Mouse (Mus musculus): Measurements from ENCODE around the gene Pithd1. TPM values are rescaled to one million over a fixed set of nuclear protein-coding genes. Genes with fewer than 3 reads are reported as not detected.

Pithd1 gene
- polyA plus RNA-seq, 1 experiment, result 56.1 TPM

GRCm38 (mm10) chr4:135961709-135962108 lies 25.4 kb downstream of the Pithd1 start:
- no peaks in the 10 kb centered on the region for H3K36me3 ChIP-seq (ENCODE audit: control insufficient read depth, insufficient read depth, low read length)
- H3K27ac ChIP-seq (ENCODE audit: control insufficient read depth, insufficient read depth, low read depth, low read length), result no peak overlapping the region
- TF ChIP-seq CTCF (IDR thresholded peaks at IDR 0.05; ENCODE audit: control insufficient read depth, insufficient read depth, insufficient replicate concordance, low read depth, low read length) (no peak), POLR2A (IDR thresholded peaks at IDR 0.05; ENCODE audit: control insufficient read depth, low read depth, low read length) (no peak)
- no peaks in the 10 kb centered on the region for H3K27me3 ChIP-seq (ENCODE audit: control insufficient read depth, insufficient read depth, low read length)
- no peak overlapping the region for H3K4me3 ChIP-seq (ENCODE audit: control insufficient read depth, low read depth, low read length)
- H3K4me1 ChIP-seq (ENCODE audit: control insufficient read depth, insufficient read depth, low read length), result peaks cover 9% of the 10 kb centered on the region

GRCm38 (mm10) chr4:135960717-135961116 lies 26.3 kb downstream of the Pithd1 start:
- no peak overlapping the region for H3K27ac ChIP-seq (ENCODE audit: control insufficient read depth, insufficient read depth, low read depth, low read length)
- H3K36me3 ChIP-seq (ENCODE audit: control insufficient read depth, insufficient read depth, low read length), result no peaks in the 10 kb centered on the region
- H3K4me3 ChIP-seq (ENCODE audit: control insufficient read depth, low read depth, low read length), result no peak overlapping the region
- no peaks in the 10 kb centered on the region for H3K27me3 ChIP-seq (ENCODE audit: control insufficient read depth, insufficient read depth, low read length)
- peaks cover 9% of the 10 kb centered on the region for H3K4me1 ChIP-seq (ENCODE audit: control insufficient read depth, insufficient read depth, low read length)
- TF ChIP-seq POLR2A (IDR thresholded peaks at IDR 0.05; ENCODE audit: control insufficient read depth, low read depth, low read length) (no peak), CTCF (IDR thresholded peaks at IDR 0.05; ENCODE audit: control insufficient read depth, insufficient read depth, insufficient replicate concordance, low read depth, low read length) (peak; percentile 96; the same call in 1 of the 2 replicates)

GRCm38 (mm10) chr4:135958354-135958753 lies 28.7 kb downstream of the Pithd1 start:
- H3K36me3 ChIP-seq (ENCODE audit: control insufficient read depth, insufficient read depth, low read length), result no peaks in the 10 kb centered on the region
- H3K27me3 ChIP-seq (ENCODE audit: control insufficient read depth, insufficient read depth, low read length), result no peaks in the 10 kb centered on the region
- H3K4me1 ChIP-seq (ENCODE audit: control insufficient read depth, insufficient read depth, low read length), result no peaks in the 10 kb centered on the region
- no peak overlapping the region for H3K4me3 ChIP-seq (ENCODE audit: control insufficient read depth, low read depth, low read length)
- no peak for TF ChIP-seq CTCF (IDR thresholded peaks at IDR 0.05; ENCODE audit: control insufficient read depth, insufficient read depth, insufficient replicate concordance, low read depth, low read length)
- TF ChIP-seq POLR2A (IDR thresholded peaks at IDR 0.05; ENCODE audit: control insufficient read depth, low read depth, low read length), result no peak
- H3K27ac ChIP-seq (ENCODE audit: control insufficient read depth, insufficient read depth, low read depth, low read length), result no peak overlapping the region

- no peak for TF ChIP-seq CTCF (IDR thresholded peaks at IDR 0.05; ENCODE audit: control insufficient read depth, insufficient read depth, insufficient replicate concordance, low read depth, low read length)
- TF ChIP-seq POLR2A (IDR thresholded peaks at IDR 0.05; ENCODE audit: control insufficient read depth, low read depth, low read length), result no peak
- Histone ChIP-seq H3K27me3 (ENCODE audit: control insufficient read depth, insufficient read depth, low read length) (no peaks in the 10 kb centered on the region), H3K4me1 (ENCODE audit: control insufficient read depth, insufficient read depth, low read length) (peaks cover 2% of the 10 kb centered on the region; the same call in 1 of the 2 replicates), H3K27ac (ENCODE audit: control insufficient read depth, insufficient read depth, low read depth, low read length) (no peak overlapping the region), H3K36me3 (ENCODE audit: control insufficient read depth, insufficient read depth, low read length) (no peaks in the 10 kb centered on the region), H3K4me3 (ENCODE audit: control insufficient read depth, low read depth, low read length) (no peak overlapping the region)
Observed at GRCm38 (mm10) chr4:135955886-135956285, 31.2 kb downstream of the Pithd1 start.

- Histone ChIP-seq H3K27me3 (ENCODE audit: control insufficient read depth, insufficient read depth, low read length) (no peaks in the 10 kb centered on the region), H3K27ac (ENCODE audit: control insufficient read depth, insufficient read depth, low read depth, low read length) (no peak overlapping the region), H3K4me3 (ENCODE audit: control insufficient read depth, low read depth, low read length) (no peak overlapping the region), H3K36me3 (ENCODE audit: control insufficient read depth, insufficient read depth, low read length) (no peaks in the 10 kb centered on the region), H3K4me1 (ENCODE audit: control insufficient read depth, insufficient read depth, low read length) (peaks cover 2% of the 10 kb centered on the region; the same call in 1 of the 2 replicates)
- TF ChIP-seq POLR2A (IDR thresholded peaks at IDR 0.05; ENCODE audit: control insufficient read depth, low read depth, low read length) (no peak), CTCF (IDR thresholded peaks at IDR 0.05; ENCODE audit: control insufficient read depth, insufficient read depth, insufficient replicate concordance, low read depth, low read length) (peak; percentile 89; the same call in 1 of the 2 replicates)
Observed at GRCm38 (mm10) chr4:135954241-135954640, 32.8 kb downstream of the Pithd1 start.

- Histone ChIP-seq H3K4me3 (ENCODE audit: control insufficient read depth, low read depth, low read length) (no peak overlapping the region), H3K36me3 (ENCODE audit: control insufficient read depth, insufficient read depth, low read length) (no peaks in the 10 kb centered on the region), H3K27me3 (ENCODE audit: control insufficient read depth, insufficient read depth, low read length) (no peaks in the 10 kb centered on the region), H3K4me1 (ENCODE audit: control insufficient read depth, insufficient read depth, low read length) (peaks cover 2% of the 10 kb centered on the region; the same call in 1 of the 2 replicates), H3K27ac (ENCODE audit: control insufficient read depth, insufficient read depth, low read depth, low read length) (no peak overlapping the region)
- TF ChIP-seq CTCF (IDR thresholded peaks at IDR 0.05; ENCODE audit: control insufficient read depth, insufficient read depth, insufficient replicate concordance, low read depth, low read length), result no peak
- no peak for TF ChIP-seq POLR2A (IDR thresholded peaks at IDR 0.05; ENCODE audit: control insufficient read depth, low read depth, low read length)
Observed at GRCm38 (mm10) chr4:135953179-135953578, 33.9 kb downstream of the Pithd1 start.

GRCm38 (mm10) chr4:135951505-135951904 lies 35.6 kb downstream of the Pithd1 start:
- no peaks in the 10 kb centered on the region for H3K36me3 ChIP-seq (ENCODE audit: control insufficient read depth, insufficient read depth, low read length)
- no peak overlapping the region for H3K27ac ChIP-seq (ENCODE audit: control insufficient read depth, insufficient read depth, low read depth, low read length)
- peaks cover 6% of the 10 kb centered on the region for H3K4me1 ChIP-seq (ENCODE audit: control insufficient read depth, insufficient read depth, low read length)
- no peak overlapping the region for H3K4me3 ChIP-seq (ENCODE audit: control insufficient read depth, low read depth, low read length)
- H3K27me3 ChIP-seq (ENCODE audit: control insufficient read depth, insufficient read depth, low read length), result no peaks in the 10 kb centered on the region
- TF ChIP-seq POLR2A (IDR thresholded peaks at IDR 0.05; ENCODE audit: control insufficient read depth, low read depth, low read length), result no peak
- peak; percentile 54; the same call in 1 of the 2 replicates for TF ChIP-seq CTCF (IDR thresholded peaks at IDR 0.05; ENCODE audit: control insufficient read depth, insufficient read depth, insufficient replicate concordance, low read depth, low read length)

- H3K27ac ChIP-seq (ENCODE audit: control insufficient read depth, insufficient read depth, low read depth, low read length), result no peak overlapping the region
- no peak for TF ChIP-seq POLR2A (IDR thresholded peaks at IDR 0.05; ENCODE audit: control insufficient read depth, low read depth, low read length)
- no peak for TF ChIP-seq CTCF (IDR thresholded peaks at IDR 0.05; ENCODE audit: control insufficient read depth, insufficient read depth, insufficient replicate concordance, low read depth, low read length)
- no peaks in the 10 kb centered on the region for H3K36me3 ChIP-seq (ENCODE audit: control insufficient read depth, insufficient read depth, low read length)
- peaks cover 11% of the 10 kb centered on the region for H3K4me1 ChIP-seq (ENCODE audit: control insufficient read depth, insufficient read depth, low read length)
- no peaks in the 10 kb centered on the region for H3K27me3 ChIP-seq (ENCODE audit: control insufficient read depth, insufficient read depth, low read length)
- no peak overlapping the region for H3K4me3 ChIP-seq (ENCODE audit: control insufficient read depth, low read depth, low read length)
Observed at GRCm38 (mm10) chr4:135950365-135950764, 36.7 kb downstream of the Pithd1 start.
